Mouse (Mus musculus) lung, embryonic 15.5 days (tissue): Measurements from ENCODE around the gene Rps7. TPM values are rescaled to one million over a fixed set of nuclear protein-coding genes. Genes with fewer than 3 reads are reported as not detected.

Experiments used
- ATAC-seq: fragments of 200-750 bp; cut with Nextera tagmentation; 2 replicates; pipeline ENCODE4 v1.8.0; 2017; ENCODE audit warnings: moderate number of reproducible peaks, borderline replicate concordance; ENCODE audit not compliant: low FRiP score, low TSS enrichment; ENCODE audit errors: extremely low read depth
- H3K27ac ChIP-seq: fragments of 300-500 bp; sonication (generic); 2 replicates; pipeline ENCODE4 v1.5.1; 2015; ENCODE audit warnings: moderate library complexity, mild to moderate bottlenecking, inconsistent platforms
- H3K27me3 ChIP-seq: fragments of 300-500 bp; sonication (generic); 2 replicates; pipeline ENCODE4 v1.6.1; 2015; ENCODE audit warnings: inconsistent platforms
- H3K36me3 ChIP-seq: fragments of 300-500 bp; sonication (generic); 2 replicates; pipeline ENCODE4 v1.6.1; 2015; ENCODE audit warnings: inconsistent platforms
- H3K4me1 ChIP-seq: fragments of 300-500 bp; sonication (generic); 2 replicates; pipeline ENCODE4 v1.6.1; 2015; ENCODE audit warnings: inconsistent platforms
- H3K4me2 ChIP-seq: fragments of 300-500 bp; sonication (generic); 2 replicates; pipeline ENCODE4 v1.6.1; 2015; ENCODE audit warnings: inconsistent platforms, mild to moderate bottlenecking, moderate library complexity
- H3K4me3 ChIP-seq: fragments of 300-500 bp; sonication (generic); 2 replicates; pipeline ENCODE4 v1.5.1; 2015; ENCODE audit warnings: mild to moderate bottlenecking, inconsistent platforms
- H3K9ac ChIP-seq: fragments of 300-500 bp; sonication (generic); 2 replicates; pipeline ENCODE4 v1.6.1; 2015; ENCODE audit warnings: inconsistent platforms
- H3K9me3 ChIP-seq: fragments of 300-500 bp; sonication (generic); 2 replicates; pipeline ENCODE4 v1.6.1; 2016; ENCODE audit warnings: inconsistent platforms
- WGBS: fragments of 180-500 bp; shearing (Covaris S2); methylation state at CpG from one replicate; pipeline ENCODE4 v1.1.7; 2015; 5-methylcytosine and 5-hydroxymethylcytosine counted together
- microRNA-seq: library from miRNA; unstranded; fragments of <30 nt; microRNA quantifications from one replicate; pipeline ENCODE4, GENCODE M21; 2016
- polyA plus RNA-seq: library from polyadenylated mRNA; unstranded; fragments of >200 nt; fragmentation: Nextera tagmentation; extraction: Ambion mirVana; gene quantifications from 2 replicates; pipeline ENCODE4 v1.2.1, GENCODE M21; 2015

Rps7 gene
- polyA plus RNA-seq, 1 experiment from 2014 or later, result 664 TPM

GRCm38 (mm10) chr12:28582423-28582822, 53.3 kb downstream of the Rps7 start, which contains the start of gene Allc:
TSS of gene Allc (minus strand) at chr12:28582523.
- Histone ChIP-seq H3K36me3 (no peaks in the 10 kb centered on the region), H3K9ac (no peak within 1 kb of the TSS), H3K27me3 (no peaks in the 10 kb centered on the region), H3K4me1 (no peaks in the 10 kb centered on the region), H3K4me3 (no peak within 1 kb of the TSS), H3K4me2 (no peak within 1 kb of the TSS), H3K9me3 (no peaks in the 10 kb centered on the region), H3K27ac (no peak within 1 kb of the TSS)
- ATAC-seq, result no peak
- WGBS, result 63% methylated on average over 8 of the region's 8 CpGs

Small RNA genes lying within 50 kb of the gene (microRNA-seq; reads per million reads assigned to microRNA genes)
- not detected for gene Mir6937

Other genes with a start within 250 kb of the Rps7 start
- gene Dcdc2c, start 83.6 kb downstream of the Rps7 start, polyA plus RNA-seq, result 0.24 TPM in 1 of 2 replicates, not detected in the other
- gene Allc, start 53.4 kb downstream of the Rps7 start, polyA plus RNA-seq, result 0.10 TPM in 1 of 2 replicates, not detected in the other
- gene Colec11, start 12.6 kb downstream of the Rps7 start, polyA plus RNA-seq, result 2.7 and 3.3 TPM in 2 replicates
- gene Rnaseh1, start 13.6 kb upstream of the Rps7 start, polyA plus RNA-seq, result 30.7 and 34.5 TPM in 2 replicates
- 87.9 and 88.1 TPM in 2 replicates for gene Adi1, start 39.3 kb upstream of the Rps7 start, polyA plus RNA-seq
- gene Trappc12, start 114.5 kb upstream of the Rps7 start, polyA plus RNA-seq, result 38.3 and 41.5 TPM in 2 replicates
- gene Eipr1, start 115.8 kb upstream of the Rps7 start, polyA plus RNA-seq, result 28.4 and 31.1 TPM in 2 replicates